In the genomic region with DNA sequence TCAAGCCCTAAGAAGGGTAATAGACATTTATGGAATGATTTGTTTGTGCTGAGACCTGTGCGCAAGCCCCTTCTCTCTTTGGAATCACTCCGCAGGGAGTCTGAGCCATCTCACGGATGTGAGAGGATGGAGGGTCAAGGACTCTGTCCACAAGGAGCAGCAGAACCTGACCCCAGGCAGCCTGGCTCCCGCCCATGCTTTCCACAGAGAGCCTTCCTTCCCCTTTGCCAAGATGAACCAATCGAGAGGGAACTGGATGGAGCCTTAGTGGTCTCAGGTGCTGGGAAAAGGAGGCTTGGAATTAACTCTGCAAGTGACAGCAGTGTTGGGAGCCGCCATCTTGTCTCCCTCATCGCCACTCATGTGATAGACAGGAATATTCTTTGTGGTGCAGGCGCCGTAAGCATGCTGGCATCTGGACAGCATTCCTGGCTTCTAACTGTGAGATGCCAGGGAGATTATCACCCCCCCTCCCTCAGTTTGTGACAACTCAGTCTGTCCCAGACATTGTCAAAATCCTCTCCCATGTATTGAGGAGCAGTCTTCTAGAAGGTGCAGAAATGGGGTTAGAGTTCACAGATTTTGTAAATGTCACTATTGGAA, we compare ENCODE assay signal across 34 mouse cellular contexts. TPM values are rescaled to one million over a fixed set of nuclear protein-coding genes. Genes with fewer than 3 reads are reported as not detected.
DNase-seq lines count a peak whose midpoint lies in the region; ATAC-seq and TF ChIP-seq lines count a peak whose summit lies in the region.
"Had no signal": no experiment of that assay in that cellular context is flagged by ENCODE, and none has a peak within 500 bp of the region (broad histone marks: within the 10 kb centered on the region; RNA-seq: fewer than 3 reads in every experiment).

No protein-coding gene starts in this region.

- no peaks in the 10 kb centered on the region for H3K9me3 ChIP-seq in hindbrain, postnatal 0 days (ENCODE audit: low read length)
- H3K9me3 ChIP-seq in hindbrain, embryonic 13.5 days: no peaks in the 10 kb centered on the region
- H3K9me3 ChIP-seq: forebrain, embryonic 12.5 days; liver, embryonic 12.5 days; midbrain, embryonic 12.5 days; neural tube, embryonic 13.5 days; stomach, embryonic 15.5 days had no signal

- H3K27ac ChIP-seq in hindbrain, postnatal 0 days: no peak overlapping the region
- no peak overlapping the region for H3K27ac ChIP-seq in hindbrain, embryonic 13.5 days
- H3K27ac ChIP-seq: embryonic facial prominence, embryonic 13.5 days; forebrain, embryonic 12.5 days; gastrocnemius, adult 2 months; hindbrain, embryonic 14.5 days; liver, embryonic 12.5 days; midbrain, embryonic 12.5 days; neural tube, embryonic 13.5 days; stomach, embryonic 15.5 days had no signal

- H3K27me3 ChIP-seq in hindbrain, postnatal 0 days (ENCODE audit: insufficient read depth, low read length): no peaks in the 10 kb centered on the region
- no peaks in the 10 kb centered on the region for H3K27me3 ChIP-seq in hindbrain, embryonic 13.5 days
- H3K27me3 ChIP-seq: embryonic facial prominence, embryonic 13.5 days; forebrain, embryonic 12.5 days; liver, embryonic 12.5 days; neural tube, embryonic 13.5 days; stomach, embryonic 15.5 days had no signal

- no peak overlapping the region for H3K9ac ChIP-seq in hindbrain, postnatal 0 days (replicated peaks; ENCODE audit: low read length)
- no peak overlapping the region for H3K9ac ChIP-seq in hindbrain, embryonic 13.5 days
- H3K9ac ChIP-seq: embryonic facial prominence, embryonic 13.5 days; forebrain, embryonic 12.5 days; hindbrain, embryonic 14.5 days; liver, embryonic 12.5 days; liver, postnatal 0 days; midbrain, embryonic 12.5 days; neural tube, embryonic 13.5 days; stomach, embryonic 15.5 days had no signal

- peak; percentile 39 for DNase-seq in cerebellum, adult 9-11 months
- no peak for DNase-seq in cerebellum, postnatal 4 days (ENCODE audit: low spot score in 2 of 2)
- peak; percentile 11 for DNase-seq in hindbrain, postnatal 0 days (ENCODE audit: low spot score)
- DNase-seq in Muller cell, postnatal 12 days (ENCODE audit: inconsistent ontology term): peak; percentile 24
- peak; percentile 42 to 50 for DNase-seq in cerebellum, postnatal 14 days
- DNase-seq in retina, postnatal 1 day: no peak
- DNase-seq: adrenal gland, adult 8-10 months; B cell, adult 2 months; gastrocnemius, adult 2 months; gastrocnemius, postnatal 36 days; heart, adult 18-20 months; heart, postnatal 36 days; kidney, adult 11 months; kidney, postnatal 14 days; layer of hippocampus, postnatal 36 days; left cerebral cortex, postnatal 4 days; liver, postnatal 0 days; lung, postnatal 36 days had no signal

- ATAC-seq in hindbrain, postnatal 0 days: no peak
- no peak for ATAC-seq in hindbrain, embryonic 13.5 days (ENCODE audit: low FRiP score)
- ATAC-seq: inflammation-experienced regulatory T-cells, adult 6 months; liver, embryonic 12.5 days; liver, postnatal 0 days had no signal

- no peak for TF ChIP-seq CTCF in hindbrain, postnatal 0 days (IDR thresholded peaks at IDR 0.05; ENCODE audit: low read depth)

- H3K4me2 ChIP-seq in hindbrain, postnatal 0 days (ENCODE audit: low read depth, low read length): no peak overlapping the region
- H3K4me2 ChIP-seq in hindbrain, embryonic 13.5 days: no peak overlapping the region
- H3K4me2 ChIP-seq: embryonic facial prominence, embryonic 13.5 days; forebrain, embryonic 12.5 days; heart, embryonic 11.5 days; hindbrain, embryonic 14.5 days; liver, embryonic 12.5 days; midbrain, embryonic 12.5 days; neural tube, embryonic 13.5 days; stomach, embryonic 15.5 days had no signal

- peaks cover 6% of the 10 kb centered on the region; the same call in 1 of the 2 replicates for H3K36me3 ChIP-seq in hindbrain, postnatal 0 days (ENCODE audit: insufficient read depth, low read length)
- H3K36me3 ChIP-seq in hindbrain, embryonic 13.5 days: peaks cover 74% of the 10 kb centered on the region
- H3K36me3 ChIP-seq: embryonic facial prominence, embryonic 13.5 days; liver, embryonic 12.5 days; stomach, embryonic 15.5 days had no signal

- 61% methylated on average over 9 of the region's 9 CpGs for WGBS in hindbrain, postnatal 0 days
- 81% methylated on average over 9 of the region's 9 CpGs for WGBS in hindbrain, embryonic 13.5 days

- H3K4me3 ChIP-seq in hindbrain, postnatal 0 days (ENCODE audit: low read length): no peak overlapping the region
- H3K4me3 ChIP-seq in hindbrain, embryonic 13.5 days: no peak overlapping the region
- H3K4me3 ChIP-seq: embryonic facial prominence, embryonic 13.5 days; forebrain, embryonic 12.5 days; gastrocnemius, adult 2 months; liver, embryonic 12.5 days; midbrain, embryonic 12.5 days; neural tube, embryonic 13.5 days; stomach, embryonic 15.5 days had no signal

- H3K4me1 ChIP-seq in hindbrain, postnatal 0 days (ENCODE audit: insufficient read depth, low read length): no peaks in the 10 kb centered on the region
- no peaks in the 10 kb centered on the region for H3K4me1 ChIP-seq in hindbrain, embryonic 13.5 days (replicated peaks)
- H3K4me1 ChIP-seq: forebrain, embryonic 12.5 days; liver, embryonic 12.5 days; neural tube, embryonic 13.5 days had no signal

RNA-seq across cellular contexts. Expression of gene Usp30, which starts 8.0 kb away (rescaled TPM):
- total RNA-seq in hindbrain, postnatal 0 days (2014; rRNA removed): 47.2 and 54.9 TPM in 2 replicates
- 17.6 and 18.0 TPM in 2 replicates for polyA plus RNA-seq in hindbrain, postnatal 0 days (2015; fragmentation: Nextera tagmentation; extraction: Ambion mirVana)
- 16.2 and 16.8 TPM in 2 replicates for polyA plus RNA-seq in hindbrain, embryonic 13.5 days (2015; fragmentation: Nextera tagmentation; extraction: Ambion mirVana)

RNA-seq across cellular contexts. Expression of gene Svop, which starts 34.1 kb away (rescaled TPM):
- 159 and 173 TPM in 2 replicates for total RNA-seq in hindbrain, postnatal 0 days (2014; rRNA removed)
- 73.8 and 81.3 TPM in 2 replicates for polyA plus RNA-seq in hindbrain, postnatal 0 days (2015; fragmentation: Nextera tagmentation; extraction: Ambion mirVana)
- 83.2 and 88.7 TPM in 2 replicates for polyA plus RNA-seq in hindbrain, embryonic 13.5 days (2015; fragmentation: Nextera tagmentation; extraction: Ambion mirVana)
- total RNA-seq: common myeloid progenitor, adult 5-6 weeks; gastrocnemius, adult 2 months; gastrocnemius, postnatal 36 days; heart, adult 18-20 months; heart, postnatal 36 days; megakaryocyte, adult 5-6 weeks had no signal
- polyA plus RNA-seq: heart, embryonic 11.5 days; inflammation-experienced regulatory T-cells, adult 6 months; kidney, embryonic 14.5 days; liver, embryonic 12.5 days; liver, postnatal 0 days had no signal

RNA-seq across cellular contexts. Expression of gene Dao, which starts 53.7 kb away (rescaled TPM):
- 0.84 TPM in 1 of 2 replicates, not detected in the other for total RNA-seq in hindbrain, postnatal 0 days (2014; rRNA removed)
- 0.14 TPM in 1 of 2 replicates, not detected in the other for polyA plus RNA-seq in hindbrain, postnatal 0 days (2015; fragmentation: Nextera tagmentation; extraction: Ambion mirVana)
- polyA plus RNA-seq in hindbrain, embryonic 13.5 days (2015; fragmentation: Nextera tagmentation; extraction: Ambion mirVana): not detected in 2 replicates
- total RNA-seq: adrenal gland, adult 8-10 months; common myeloid progenitor, adult 5-6 weeks; gastrocnemius, adult 2 months; gastrocnemius, postnatal 36 days; heart, adult 18-20 months; heart, postnatal 36 days; left cerebral cortex, postnatal 4 days; megakaryocyte, adult 5-6 weeks had no signal
- polyA plus RNA-seq: embryonic facial prominence, embryonic 13.5 days; forebrain, embryonic 12.5 days; heart, embryonic 11.5 days; heart, embryonic 16.5 days; hindbrain, embryonic 14.5 days; inflammation-experienced regulatory T-cells, adult 6 months; liver, embryonic 12.5 days; liver, postnatal 0 days; lung, embryonic 16.5 days; midbrain, embryonic 12.5 days; neural tube, embryonic 13.5 days; urinary bladder, adult 2 months had no signal

Comparison
In these comparisons a context has a peak if more than half of its experiments do, and no peak if none do; other contexts are left out.
1. DNase-seq: peak in cerebellum, adult 9-11 months (single experiment), hindbrain, postnatal 0 days (single experiment), Muller cell, postnatal 12 days (single experiment) and cerebellum, postnatal 14 days (2 of 2); none in cerebellum, postnatal 4 days (0 of 2) and retina, postnatal 1 day (single experiment).